Mouse (Mus musculus): ENCODE measurements around the gene Zfp90. TPM values are rescaled to one million over a fixed set of nuclear protein-coding genes. Genes with fewer than 3 reads are reported as not detected.
"Not testable (repeated sequence)": the region's sequence is repeated elsewhere in the genome, so short reads cannot be mapped to it uniquely, and the experiment has no call there.

The Zfp90 gene
- polyA plus RNA-seq, 1 experiment = 3.9 TPM

DNA sequence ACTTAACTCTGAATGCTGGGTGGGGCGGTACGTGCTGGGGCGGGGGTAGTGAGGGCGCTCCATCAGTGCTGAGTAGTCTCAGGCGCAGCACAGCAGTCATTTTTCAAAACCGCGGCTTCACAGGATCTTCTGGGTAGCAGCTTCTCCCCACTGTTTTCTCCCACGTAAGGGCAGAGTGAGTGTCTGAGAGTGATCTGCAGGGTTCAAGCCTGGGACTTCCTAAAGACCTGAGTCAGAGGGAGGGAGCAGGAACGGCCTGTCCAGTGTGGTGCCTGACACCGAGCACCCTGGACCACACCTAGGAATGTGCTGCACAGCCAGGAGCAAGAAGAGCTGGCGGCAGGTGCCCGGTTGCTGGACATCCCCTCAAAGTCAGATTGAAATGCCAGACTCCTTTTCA is 16.0 kb downstream of the Zfp90 start:
- no peak overlapping the region for H3ac ChIP-seq (ENCODE audit: control insufficient read depth, insufficient read length)
- TF ChIP-seq REST (IDR thresholded peaks at IDR 0.05; ENCODE audit: insufficient read depth, insufficient read length) (no peak), MAX (IDR thresholded peaks at IDR 0.05; ENCODE audit: low read depth) (no peak), POLR2AphosphoS2 (IDR thresholded peaks at IDR 0.05; ENCODE audit: insufficient read length, low read depth) (no peak), POLR2A (IDR thresholded peaks at IDR 0.05; ENCODE audit: insufficient read length, low read depth) (no peak), SRF (IDR thresholded peaks at IDR 0.05; ENCODE audit: control insufficient read depth, insufficient read length, low read depth) (no peak), TCF12 (IDR thresholded peaks at IDR 0.05; ENCODE audit: insufficient read depth, poor library complexity, severe bottlenecking) (no peak), MYOG (IDR thresholded peaks at IDR 0.05; ENCODE audit: control insufficient read depth in 1 of 3, insufficient read depth in 1 of 3, insufficient read length in 2 of 3, low read depth in 2 of 3) (no peak), USF1 (IDR thresholded peaks at IDR 0.05; ENCODE audit: low read depth) (no peak), MYOD1 (IDR thresholded peaks at IDR 0.05; ENCODE audit: control insufficient read depth in 1 of 3, insufficient read length in 2 of 3, low read depth in 2 of 3) (no peak), CEBPB (IDR thresholded peaks at IDR 0.05; ENCODE audit: insufficient read depth, poor library complexity, severe bottlenecking) (no peak), E2F4 (IDR thresholded peaks at IDR 0.05; ENCODE audit: insufficient read depth) (no peak), TCF3 (IDR thresholded peaks at IDR 0.05; ENCODE audit: insufficient read length, low read depth) (no peak)
- H3K79me2 ChIP-seq (ENCODE audit: control insufficient read depth, insufficient read depth) = no peaks in the 10 kb centered on the region
- H3K4me2 ChIP-seq (ENCODE audit: low read depth) = no peak overlapping the region
- H3K27me3 ChIP-seq (ENCODE audit: control insufficient read depth, insufficient read depth, insufficient read length) = no peaks in the 10 kb centered on the region
- no peak overlapping the region for H3K4me3 ChIP-seq
- no peaks in the 10 kb centered on the region for H3K36me3 ChIP-seq (ENCODE audit: control insufficient read depth, insufficient read depth)

DNA sequence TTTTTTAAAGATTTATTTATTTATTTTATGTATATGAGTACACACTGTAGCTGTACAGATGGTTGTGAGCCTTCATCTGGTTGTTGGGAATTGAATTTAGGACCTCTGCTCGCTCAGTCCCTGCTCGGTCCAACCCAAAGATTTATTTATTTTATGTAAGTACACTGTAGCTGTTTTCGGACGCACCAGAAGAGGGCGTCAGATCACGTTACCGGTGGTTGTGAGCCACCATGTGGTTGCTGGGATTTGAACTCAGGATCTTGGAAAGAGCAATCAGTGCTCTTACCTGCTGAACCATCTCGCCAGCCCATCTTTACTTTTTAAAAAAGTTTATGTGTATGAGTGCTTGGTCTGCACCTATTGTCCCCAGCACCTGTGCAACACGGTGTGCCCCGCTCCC is 16.8 kb downstream of the Zfp90 start:
- H3K4me2 ChIP-seq (ENCODE audit: low read depth); H3K27me3 ChIP-seq (ENCODE audit: control insufficient read depth, insufficient read depth, insufficient read length); H3K36me3 ChIP-seq (ENCODE audit: control insufficient read depth, insufficient read depth); H3K4me3 ChIP-seq; H3K79me2 ChIP-seq (ENCODE audit: control insufficient read depth, insufficient read depth); H3ac ChIP-seq (ENCODE audit: control insufficient read depth, insufficient read length): not testable (repeated sequence)

- H3K4me3 ChIP-seq = peak overlapping the region; percentile 12
- no peaks in the 10 kb centered on the region for H3K36me3 ChIP-seq (ENCODE audit: control insufficient read depth, insufficient read depth)
- peak in 1 of 3 experiments; percentile 28 for TF ChIP-seq MYOD1 (IDR thresholded peaks at IDR 0.05; ENCODE audit: control insufficient read depth in 1 of 3, insufficient read length in 2 of 3, low read depth in 2 of 3)
- TF ChIP-seq POLR2AphosphoS2 (IDR thresholded peaks at IDR 0.05; ENCODE audit: insufficient read length, low read depth) = no peak
- no peak for TF ChIP-seq TCF12 (IDR thresholded peaks at IDR 0.05; ENCODE audit: insufficient read depth, poor library complexity, severe bottlenecking)
- no peak for TF ChIP-seq REST (IDR thresholded peaks at IDR 0.05; ENCODE audit: insufficient read depth, insufficient read length)
- no peak for TF ChIP-seq USF1 (IDR thresholded peaks at IDR 0.05; ENCODE audit: low read depth)
- no peak overlapping the region for H3ac ChIP-seq (ENCODE audit: control insufficient read depth, insufficient read length)
- no peaks in the 10 kb centered on the region for H3K79me2 ChIP-seq (ENCODE audit: control insufficient read depth, insufficient read depth)
- H3K27me3 ChIP-seq (ENCODE audit: control insufficient read depth, insufficient read depth, insufficient read length) = no peaks in the 10 kb centered on the region
- H3K4me2 ChIP-seq (ENCODE audit: low read depth) = peak overlapping the region; percentile 64
Measured at GRCm38 (mm10) chr8:106432954-106433570, 17.9 kb downstream of the Zfp90 start.

DNA sequence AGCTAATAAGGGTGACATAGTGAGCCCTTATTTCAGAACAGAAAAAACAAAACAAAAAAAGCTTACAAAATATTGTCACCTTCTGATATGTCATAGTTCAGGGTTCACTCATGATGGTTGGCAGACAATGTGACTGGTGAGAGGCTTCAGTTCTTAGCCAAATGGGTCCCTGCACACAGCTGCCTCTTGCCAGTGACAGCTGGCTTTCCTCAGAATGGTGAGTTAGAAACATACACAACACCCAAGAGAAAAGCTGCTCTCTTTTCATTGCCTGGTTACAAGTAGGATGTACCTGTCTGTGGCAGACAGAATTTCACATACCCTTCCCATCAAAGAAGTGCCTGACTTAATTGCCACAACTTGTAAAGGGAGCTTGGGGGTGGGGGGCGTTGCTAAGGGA is 18.5 kb downstream of the Zfp90 start:
- peak overlapping the region; percentile 64 for H3K4me2 ChIP-seq (ENCODE audit: low read depth)

DNA sequence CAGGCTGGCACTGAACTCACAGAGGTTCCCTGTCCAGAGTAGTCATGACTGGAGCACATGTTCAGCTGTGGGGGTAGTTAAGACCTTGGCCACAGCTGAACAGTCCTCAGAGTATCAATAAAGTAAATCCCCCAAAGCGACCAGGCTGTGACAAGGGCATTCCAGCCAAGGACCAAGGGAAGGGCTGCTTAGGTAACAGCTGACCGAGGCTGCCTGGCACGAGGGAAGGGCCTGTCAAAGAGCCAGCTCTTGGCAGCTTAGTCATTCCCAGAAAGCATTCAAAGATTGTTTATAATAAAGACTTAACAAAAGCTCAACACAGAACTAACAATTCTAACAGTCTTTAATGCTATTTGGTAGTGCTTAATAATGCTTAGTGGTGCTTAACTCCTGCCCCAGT is 22.7 kb downstream of the Zfp90 start:
- H3K36me3 ChIP-seq (ENCODE audit: control insufficient read depth, insufficient read depth) = no peaks in the 10 kb centered on the region
- no peaks in the 10 kb centered on the region for H3K27me3 ChIP-seq (ENCODE audit: control insufficient read depth, insufficient read depth, insufficient read length)
- H3ac ChIP-seq (ENCODE audit: control insufficient read depth, insufficient read length) = no peak overlapping the region
- no peaks in the 10 kb centered on the region for H3K79me2 ChIP-seq (ENCODE audit: control insufficient read depth, insufficient read depth)
- TF ChIP-seq SRF (IDR thresholded peaks at IDR 0.05; ENCODE audit: control insufficient read depth, insufficient read length, low read depth) (no peak), TCF3 (IDR thresholded peaks at IDR 0.05; ENCODE audit: insufficient read length, low read depth) (peak; percentile 39), MYOD1 (IDR thresholded peaks at IDR 0.05; ENCODE audit: control insufficient read depth in 1 of 3, insufficient read length in 2 of 3, low read depth in 2 of 3) (peak in 2 of 3 experiments; percentile 53 to 66), CEBPB (IDR thresholded peaks at IDR 0.05; ENCODE audit: insufficient read depth, poor library complexity, severe bottlenecking) (no peak), USF1 (IDR thresholded peaks at IDR 0.05; ENCODE audit: low read depth) (no peak), TCF12 (IDR thresholded peaks at IDR 0.05; ENCODE audit: insufficient read depth, poor library complexity, severe bottlenecking) (peak; percentile 4), MYOG (IDR thresholded peaks at IDR 0.05; ENCODE audit: control insufficient read depth in 1 of 3, insufficient read depth in 1 of 3, insufficient read length in 2 of 3, low read depth in 2 of 3) (peak; percentile 25 to 89 (median 34))
- H3K4me3 ChIP-seq = no peak overlapping the region
- peak overlapping the region; percentile 20 for H3K4me2 ChIP-seq (ENCODE audit: low read depth)

More for the DNA sequence above, 18.5 kb downstream of the Zfp90 start:
- Histone ChIP-seq H3K4me3 (peak overlapping the region; percentile 12), H3ac (ENCODE audit: control insufficient read depth, insufficient read length) (no peak overlapping the region), H3K79me2 (ENCODE audit: control insufficient read depth, insufficient read depth) (no peaks in the 10 kb centered on the region), H3K36me3 (ENCODE audit: control insufficient read depth, insufficient read depth) (no peaks in the 10 kb centered on the region), H3K27me3 (ENCODE audit: control insufficient read depth, insufficient read depth, insufficient read length) (no peaks in the 10 kb centered on the region)
- TF ChIP-seq CEBPB (IDR thresholded peaks at IDR 0.05; ENCODE audit: insufficient read depth, poor library complexity, severe bottlenecking) (no peak), REST (IDR thresholded peaks at IDR 0.05; ENCODE audit: insufficient read depth, insufficient read length) (no peak), POLR2AphosphoS2 (IDR thresholded peaks at IDR 0.05; ENCODE audit: insufficient read length, low read depth) (no peak), MYOG (IDR thresholded peaks at IDR 0.05; ENCODE audit: control insufficient read depth in 1 of 3, insufficient read depth in 1 of 3, insufficient read length in 2 of 3, low read depth in 2 of 3) (peak in 2 of 3 experiments; percentile 63 to 77), SRF (IDR thresholded peaks at IDR 0.05; ENCODE audit: control insufficient read depth, insufficient read length, low read depth) (no peak), MAX (IDR thresholded peaks at IDR 0.05; ENCODE audit: low read depth) (no peak), POLR2A (IDR thresholded peaks at IDR 0.05; ENCODE audit: insufficient read length, low read depth) (no peak), E2F4 (IDR thresholded peaks at IDR 0.05; ENCODE audit: insufficient read depth) (no peak), TCF3 (IDR thresholded peaks at IDR 0.05; ENCODE audit: insufficient read length, low read depth) (peak; percentile 30), USF1 (IDR thresholded peaks at IDR 0.05; ENCODE audit: low read depth) (no peak), TCF12 (IDR thresholded peaks at IDR 0.05; ENCODE audit: insufficient read depth, poor library complexity, severe bottlenecking) (no peak), MYOD1 (IDR thresholded peaks at IDR 0.05; ENCODE audit: control insufficient read depth in 1 of 3, insufficient read length in 2 of 3, low read depth in 2 of 3) (peak in 2 of 3 experiments; percentile 57 to 82)

All from myocyte (in vitro differentiated cells).